Mouse (Mus musculus) 3T3-L1 (cell line): ENCODE data around the gene Synpo2.
"Not testable (repeated sequence)": the region's sequence is repeated elsewhere in the genome, so short reads cannot be mapped to it uniquely, and the experiment has no call there.

ENCODE experiments used
- DNase-seq: peaks from one replicate; pipeline ENCODE4 v3.0.0-alpha.2; 2015; ENCODE audit warnings: low read depth, low spot score

The Synpo2 gene

DNA sequence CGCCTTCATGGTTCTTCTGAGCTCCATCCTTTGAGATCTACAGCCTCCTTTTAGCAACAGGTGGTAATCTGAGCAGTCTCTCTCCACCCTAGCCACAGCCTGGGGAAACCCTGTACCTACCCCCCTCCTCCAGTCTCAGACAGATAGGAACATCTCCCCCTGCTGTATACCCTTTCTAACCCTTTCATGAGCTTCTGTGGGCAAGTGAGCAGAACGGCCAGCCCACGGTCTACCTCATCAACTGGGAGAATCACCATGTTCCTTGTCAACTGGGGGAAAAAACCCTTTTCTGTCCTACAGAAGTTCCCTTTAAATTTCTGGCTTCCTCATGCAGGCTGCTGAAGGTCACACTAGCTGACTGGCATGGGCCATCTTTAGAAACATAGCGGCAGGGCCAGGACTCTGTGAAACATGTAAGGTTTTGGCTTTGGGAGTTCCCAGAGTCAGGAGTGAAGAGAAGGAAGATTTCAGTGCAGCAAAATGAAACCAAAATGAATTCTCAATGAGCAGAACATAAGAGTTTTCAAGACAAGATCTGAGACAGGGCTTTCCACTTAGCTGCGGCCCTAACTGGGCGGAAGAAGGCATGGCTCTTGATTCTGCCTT, 104.7 kb downstream of the Synpo2 start:
- no peak for DNase-seq

DNA sequence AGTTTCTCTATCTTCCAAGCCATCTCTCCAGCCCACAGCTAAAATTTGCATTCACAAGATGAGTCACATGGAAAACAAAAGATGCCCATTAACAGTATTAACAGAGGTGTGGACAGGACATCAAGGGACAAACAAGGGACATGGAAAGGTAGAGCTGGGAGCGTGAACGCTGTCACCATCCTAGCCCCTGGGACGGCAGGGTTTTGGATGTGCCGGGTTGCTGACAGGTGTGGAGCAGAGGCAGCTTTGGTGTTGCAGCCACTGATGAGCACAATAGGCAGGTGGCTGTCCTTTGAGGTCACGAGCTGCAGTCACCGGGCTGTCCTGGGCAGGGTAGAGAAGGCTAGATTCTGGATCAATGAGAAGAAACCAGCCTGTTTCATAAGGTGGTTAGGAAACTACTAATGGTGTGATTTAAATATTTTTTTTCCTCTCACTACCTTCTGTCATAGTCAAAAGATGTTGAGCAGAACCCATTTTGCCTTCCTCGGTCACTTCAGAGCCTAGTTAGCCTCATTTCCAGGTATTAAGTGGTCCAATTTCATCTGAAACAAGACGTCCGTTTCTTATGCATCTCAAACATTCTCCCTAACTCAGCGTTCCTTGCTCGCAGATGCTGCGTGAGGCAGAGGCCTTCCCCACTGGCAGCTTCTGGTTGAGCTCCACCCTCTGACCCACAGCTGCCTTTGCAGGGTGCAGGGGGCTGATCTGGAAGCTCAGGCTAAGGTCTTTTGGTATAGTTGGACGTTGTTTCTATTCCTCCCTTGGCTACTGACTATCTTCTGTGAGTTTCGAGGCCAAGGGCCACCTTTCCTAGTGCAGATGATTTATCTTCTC, 105.4 kb downstream of the Synpo2 start:
- no peak for DNase-seq

DNA sequence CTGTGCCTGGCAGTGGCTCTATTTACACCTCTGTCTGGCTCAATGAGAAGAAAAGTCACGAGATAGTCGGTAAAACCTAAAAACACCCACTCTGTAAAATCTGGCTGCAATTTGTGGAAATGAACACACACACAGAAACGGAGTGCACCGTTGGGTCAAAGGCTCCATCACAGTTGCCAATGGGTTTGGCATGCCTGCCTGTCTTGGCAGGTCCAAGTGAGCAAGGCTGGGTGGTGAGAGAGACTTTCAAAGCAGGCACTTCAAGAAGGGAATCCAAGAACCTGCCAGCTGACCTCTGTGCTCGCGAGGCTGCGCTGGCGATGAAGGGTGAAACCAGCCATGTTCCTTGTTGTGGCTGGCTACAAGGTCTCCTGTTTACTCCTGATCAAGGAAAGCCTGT, 107.2 kb downstream of the Synpo2 start:
- DNase-seq: no peak

DNA sequence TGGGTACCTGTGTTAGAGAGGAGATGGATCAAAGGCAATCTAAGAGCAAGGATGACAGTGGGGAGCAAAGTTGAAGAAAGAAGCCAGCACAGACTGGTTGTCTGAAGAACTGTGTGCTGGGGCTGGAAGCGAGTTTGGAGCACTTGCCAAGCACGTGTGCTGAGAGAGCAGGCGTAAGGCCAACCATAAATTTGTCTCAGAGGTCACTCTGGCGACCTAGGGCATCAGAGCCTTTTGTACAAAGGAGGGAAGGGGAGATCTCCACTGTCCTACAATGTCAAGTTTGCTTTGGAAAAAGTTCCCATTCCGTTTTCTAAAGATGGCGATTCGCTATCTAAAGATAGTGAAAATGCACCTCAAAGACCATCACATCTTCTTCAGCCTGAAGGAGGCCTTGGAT, 107.9 kb downstream of the Synpo2 start:
- no peak for DNase-seq

DNA sequence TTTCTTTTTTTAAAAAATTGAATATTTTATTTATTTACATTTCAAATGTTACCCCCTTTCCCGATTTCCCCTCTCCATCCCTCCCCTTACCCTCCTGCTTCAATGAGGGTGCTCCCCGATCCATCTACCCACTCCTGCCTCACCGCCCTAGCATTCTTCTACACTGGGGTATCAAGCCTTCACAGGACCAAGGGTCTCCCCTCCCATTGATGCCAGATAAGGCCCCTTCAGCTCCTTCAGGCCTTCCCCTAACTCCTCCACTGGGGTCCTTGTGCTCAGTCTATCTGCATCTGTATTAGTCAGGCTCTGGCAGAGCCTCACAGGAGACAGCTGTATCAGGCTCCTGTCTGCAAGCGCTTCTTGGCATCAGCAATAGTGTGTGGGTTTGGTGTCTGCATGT, 109.2 kb downstream of the Synpo2 start:
- not testable (repeated sequence) for DNase-seq

DNA sequence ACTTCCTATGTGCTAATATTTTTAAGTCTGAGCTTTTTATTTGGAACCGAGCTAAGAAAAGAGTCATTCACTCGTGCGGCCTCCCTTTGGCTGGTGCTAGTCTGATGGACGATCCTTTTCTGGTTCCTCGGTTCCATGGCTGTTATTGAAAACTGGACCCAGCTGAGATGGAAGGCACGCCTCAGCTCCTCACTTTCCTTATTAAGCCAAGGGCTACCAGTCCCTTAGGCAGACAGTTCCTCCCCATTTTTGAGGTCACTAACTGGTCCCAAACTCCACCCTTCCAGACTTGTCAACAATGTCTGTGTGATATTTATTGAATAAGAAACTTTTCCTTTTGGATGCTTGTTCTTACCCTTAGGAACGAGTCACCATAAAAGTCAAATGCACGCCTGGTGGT, 112.1 kb downstream of the Synpo2 start:
- DNase-seq: peak; percentile 61

DNA sequence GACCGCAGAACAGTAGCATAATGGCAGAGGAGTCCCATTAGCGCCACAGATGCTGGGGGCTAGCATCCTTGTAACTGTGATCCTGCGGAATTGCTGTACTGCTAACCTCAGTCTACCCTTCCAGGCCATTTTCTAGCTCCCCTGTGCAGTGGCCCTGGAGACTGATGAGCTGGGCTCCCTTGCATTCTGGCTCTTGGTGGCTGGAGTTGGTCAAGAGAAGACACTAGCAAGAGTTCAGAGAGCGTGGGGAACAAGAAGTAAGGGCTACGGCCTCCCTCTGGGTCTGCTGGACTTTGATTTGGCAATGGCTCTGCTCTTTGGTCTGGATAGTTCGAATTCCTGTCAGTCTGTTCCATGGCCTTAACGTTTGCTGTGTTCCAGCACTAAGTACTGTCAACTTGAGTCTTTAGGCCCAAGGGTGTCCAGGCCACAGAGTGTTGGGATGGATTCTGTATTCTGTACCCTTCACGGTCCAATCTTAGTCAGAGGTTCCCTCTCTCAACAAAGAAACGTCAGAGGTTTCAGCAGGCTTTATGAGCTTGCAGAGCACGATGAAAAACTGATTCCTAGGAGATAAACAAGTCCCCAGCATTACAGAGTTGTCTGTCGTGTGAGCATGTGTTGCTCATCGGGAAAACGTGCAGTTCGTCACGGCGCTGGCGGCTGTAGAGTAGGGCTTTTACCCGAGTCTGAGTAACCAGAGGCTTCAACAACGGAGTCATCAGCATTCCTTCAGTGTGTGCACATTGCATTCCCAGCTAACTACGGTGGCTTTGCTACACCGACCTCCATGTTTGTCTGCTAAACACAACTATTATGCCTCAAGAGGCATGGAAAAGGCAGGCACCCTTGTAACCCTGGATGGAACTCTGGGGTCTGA, 113.6 kb downstream of the Synpo2 start:
- DNase-seq: peak; percentile 85

DNA sequence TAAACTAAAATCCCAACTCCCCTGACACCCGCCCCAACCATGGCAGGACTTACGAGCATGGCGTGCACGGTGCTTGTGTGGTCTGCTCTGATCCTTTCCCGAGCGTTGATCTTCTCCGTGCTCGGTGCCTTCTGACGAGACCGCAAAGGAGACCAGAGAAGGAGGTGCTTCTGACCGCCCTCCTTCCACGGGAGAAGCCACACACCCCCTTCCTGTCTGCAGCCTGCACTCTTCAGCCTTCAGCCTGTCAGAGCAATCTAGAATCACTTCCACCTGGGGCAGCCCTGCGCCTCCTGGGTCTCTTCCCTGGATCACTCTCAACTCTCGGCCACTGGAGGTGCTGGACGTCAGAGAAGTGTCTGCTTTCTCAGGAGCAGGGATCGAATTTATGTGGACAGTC, 119.0 kb downstream of the Synpo2 start:
- DNase-seq: no peak

DNA sequence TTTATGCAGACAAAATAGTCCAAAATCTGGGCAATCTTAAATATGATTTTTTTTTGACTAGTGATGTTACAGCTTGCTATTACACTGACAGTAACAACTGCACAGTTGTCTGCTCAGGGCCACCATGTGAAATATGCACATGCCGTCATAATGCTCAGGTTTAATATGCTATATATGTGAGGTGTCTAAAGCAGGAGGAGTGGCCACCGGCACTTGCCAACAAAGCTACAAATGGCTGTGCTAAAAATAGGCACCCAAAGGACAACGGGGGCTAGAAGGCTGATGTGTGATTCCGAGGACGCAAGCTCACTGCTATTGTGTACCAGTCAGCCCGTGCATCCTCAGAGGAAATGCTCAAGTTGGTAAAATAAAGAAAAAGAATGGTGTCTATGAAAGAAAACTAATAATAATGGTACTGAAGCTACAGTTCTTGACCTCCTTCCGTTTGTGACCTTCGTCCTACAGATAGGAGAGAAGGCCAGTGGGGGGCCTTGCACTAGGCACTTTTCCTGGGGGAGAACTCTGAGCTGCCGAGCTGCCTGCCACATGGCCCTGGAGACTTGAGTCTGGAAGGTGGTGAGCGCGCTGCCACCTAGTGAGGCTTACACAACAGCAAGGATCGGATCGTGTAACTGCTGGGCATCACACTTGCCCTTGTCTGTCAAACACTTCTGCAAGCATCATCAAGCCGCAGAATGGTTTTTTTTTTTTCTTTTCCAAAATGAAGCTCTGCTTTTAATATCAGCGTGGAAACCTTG, 120.0 kb downstream of the Synpo2 start:
- peak; percentile 50 for DNase-seq

DNA sequence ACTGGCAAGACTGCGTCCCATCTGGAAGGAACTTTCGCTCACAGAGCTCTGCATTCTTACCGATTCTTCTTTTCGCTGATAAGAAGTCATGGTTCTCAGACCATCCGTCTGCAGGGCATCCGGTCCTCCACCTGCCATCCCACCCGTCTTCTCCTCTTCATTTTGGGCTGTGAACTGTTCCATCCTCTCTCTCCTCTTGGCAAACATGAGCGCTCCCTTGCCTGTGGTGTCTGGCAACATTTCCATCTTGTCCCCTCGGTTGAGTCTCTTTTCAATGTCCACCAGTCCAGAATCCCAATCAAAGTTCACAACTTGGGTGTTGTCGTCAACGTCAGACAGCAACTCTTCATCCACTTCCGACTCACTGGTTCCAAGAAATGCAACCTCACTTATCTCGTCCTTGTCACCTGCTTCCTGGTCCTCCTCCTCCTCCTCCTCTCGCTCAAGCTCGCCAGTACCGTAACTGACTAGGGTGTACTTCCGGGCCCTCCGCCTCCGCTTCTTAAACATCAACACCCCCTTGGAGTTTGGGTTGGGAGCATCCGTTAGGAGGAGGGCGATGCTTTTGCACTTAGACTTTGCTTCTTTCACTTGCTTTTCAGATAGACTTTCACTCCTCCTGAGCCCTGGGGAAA, 121.8 kb downstream of the Synpo2 start:
- no peak for DNase-seq

DNA sequence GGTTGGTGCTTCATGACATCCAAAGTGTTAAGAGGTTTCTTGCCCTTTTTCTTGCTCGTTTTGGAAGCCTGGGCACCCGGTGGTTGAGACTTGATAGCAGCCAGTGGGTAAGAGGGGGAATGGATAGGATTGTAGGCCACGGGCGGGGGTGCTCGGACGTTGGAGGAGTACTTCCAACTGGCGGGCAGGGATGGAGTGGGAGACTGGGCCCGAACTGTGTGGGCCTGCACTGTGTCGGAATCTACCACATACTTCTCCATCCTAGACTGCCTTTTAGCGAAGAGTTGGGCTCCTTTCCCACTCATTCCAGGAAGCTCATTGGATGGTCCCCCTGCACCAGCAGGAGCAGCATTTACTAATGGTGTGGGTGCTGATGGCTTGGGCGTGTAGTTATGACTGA, 123.2 kb downstream of the Synpo2 start:
- DNase-seq: no peak

DNA sequence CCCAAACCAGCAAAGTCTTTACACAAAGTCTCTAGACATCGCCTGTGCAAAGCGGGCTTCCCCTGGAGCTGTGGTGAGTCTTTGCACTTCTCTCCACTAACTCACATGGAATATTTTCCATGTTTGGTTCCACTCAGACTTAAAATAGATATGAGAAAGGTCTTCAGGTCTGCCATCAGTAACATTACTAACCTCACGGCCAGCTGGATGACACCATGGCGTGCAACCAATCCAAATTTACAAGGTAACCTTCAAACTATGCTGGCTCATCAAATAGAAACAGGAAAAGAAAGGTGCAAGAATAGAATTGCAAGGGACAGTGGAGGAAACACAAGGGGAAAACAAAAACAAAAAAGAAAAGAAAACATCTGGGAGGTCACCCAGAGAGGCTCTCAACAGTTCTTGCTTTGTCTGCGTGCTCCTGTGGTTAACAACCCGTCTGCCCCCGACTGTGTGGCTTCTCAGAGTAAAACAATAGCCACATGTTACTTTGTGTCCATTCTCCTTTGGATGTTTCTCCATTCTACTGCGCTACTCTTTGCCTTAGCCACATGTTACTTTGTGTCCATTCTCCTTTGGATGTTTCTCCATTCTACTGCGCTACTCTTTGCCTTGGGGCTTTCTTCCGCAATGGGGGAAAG, 124.8 kb downstream of the Synpo2 start:
- DNase-seq: no peak

DNA sequence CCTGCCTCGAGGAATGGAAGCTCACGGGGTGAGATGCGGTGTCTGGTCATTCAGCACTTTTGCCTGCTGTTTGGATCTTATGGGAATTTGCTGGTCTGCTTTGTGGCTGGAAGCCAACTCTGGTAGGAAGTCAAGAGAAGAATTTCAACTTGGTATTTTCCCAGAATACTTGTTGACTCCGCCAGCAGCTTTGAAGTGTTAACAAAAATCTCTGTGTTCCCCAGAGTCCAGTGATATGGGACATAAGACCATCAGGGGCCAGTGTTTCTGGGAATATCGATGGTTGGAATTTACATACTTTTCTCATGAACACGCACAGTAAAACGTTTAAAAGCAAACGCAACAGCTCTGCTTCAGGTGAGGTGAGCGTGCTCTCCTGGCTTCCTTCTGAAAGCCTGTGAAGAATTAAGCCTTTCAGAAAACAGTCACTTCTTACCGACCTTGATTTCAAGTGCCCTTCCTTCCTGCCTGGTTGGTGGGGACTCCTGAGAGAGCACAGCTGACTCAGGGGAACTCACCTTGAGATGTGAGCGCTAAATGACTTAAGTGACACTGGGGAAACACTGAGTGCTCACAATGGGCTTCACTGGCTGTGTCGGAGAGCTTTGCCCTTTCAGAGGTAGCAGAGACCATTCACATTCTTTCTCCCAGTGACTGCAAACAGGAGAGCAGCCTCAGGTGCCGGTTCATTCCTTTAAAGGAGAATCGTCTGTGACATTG, 128.0 kb downstream of the Synpo2 start:
- DNase-seq: peak; percentile 14

DNA sequence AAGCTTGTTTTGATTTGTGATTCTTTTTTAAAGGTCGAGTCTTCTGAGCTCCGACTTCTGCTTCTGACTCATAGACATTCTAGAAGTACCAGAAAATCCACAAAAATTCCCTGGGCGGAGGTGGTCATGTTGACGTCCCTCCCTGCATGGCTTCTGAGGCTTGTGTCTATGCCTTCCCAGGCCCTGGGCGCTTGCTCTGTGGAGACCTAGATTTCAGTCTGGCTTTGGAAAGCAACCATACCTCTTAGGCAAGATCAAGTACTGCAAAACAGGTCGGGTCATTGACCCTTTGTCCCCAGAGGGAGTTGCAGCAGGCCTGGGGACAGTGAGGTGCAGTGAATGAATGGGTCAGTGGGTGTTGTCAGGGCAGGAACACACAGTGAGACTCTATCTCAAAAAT, 131.6 kb downstream of the Synpo2 start:
- peak; percentile 54 for DNase-seq

DNA sequence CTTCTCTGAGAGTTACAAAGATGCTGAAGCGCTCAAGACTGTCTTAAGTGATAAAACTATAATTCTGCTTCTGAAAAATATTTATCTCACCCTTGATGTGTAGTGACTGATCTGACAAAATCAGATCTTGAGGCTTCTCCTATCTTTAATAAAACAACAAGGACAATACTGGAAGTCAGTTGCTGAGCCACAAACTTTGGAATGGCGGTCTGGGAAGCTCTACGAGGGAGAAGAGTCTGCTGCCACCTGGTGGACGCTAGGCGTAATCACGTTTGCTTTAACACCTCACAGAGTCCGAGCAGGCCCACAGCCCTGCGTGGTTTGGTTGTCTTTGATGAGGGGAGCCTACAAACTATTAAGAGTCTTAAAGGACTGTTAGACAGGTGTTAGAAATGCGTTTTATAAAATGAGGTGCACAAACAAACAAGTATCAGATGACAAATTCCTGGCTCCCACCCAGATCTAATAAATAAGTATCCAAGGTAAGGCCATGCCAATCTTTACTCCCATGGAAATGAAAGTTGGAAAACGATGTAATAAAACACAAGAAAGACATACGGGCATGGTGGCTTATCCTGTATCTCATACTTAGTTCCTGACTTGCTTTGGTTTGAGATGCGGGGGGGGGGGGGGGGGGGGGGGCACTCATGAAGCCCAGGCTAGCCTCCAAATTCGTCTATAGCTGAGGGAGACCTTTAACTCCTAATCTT, 132.6 kb downstream of the Synpo2 start:
- DNase-seq: peak; percentile 94

DNA sequence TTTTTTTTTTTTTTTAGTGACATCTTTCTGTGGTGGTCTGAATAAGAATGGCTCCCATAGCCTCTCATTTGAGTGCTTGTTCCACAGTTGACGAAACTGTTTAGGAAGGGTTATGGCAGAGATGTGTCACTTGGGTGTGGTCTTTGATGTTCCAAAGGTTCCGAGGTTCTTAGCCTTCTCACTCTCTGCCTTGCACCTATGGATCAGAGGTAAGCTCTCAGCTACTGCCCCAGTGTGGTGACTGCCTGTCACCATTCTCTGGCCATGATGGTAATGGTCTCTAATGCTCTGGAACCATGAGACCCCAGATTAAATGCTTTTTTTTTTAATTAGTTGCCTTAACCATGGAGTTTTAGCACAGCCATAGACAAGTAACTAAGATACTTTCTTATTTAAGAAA, 134.2 kb downstream of the Synpo2 start:
- DNase-seq: no peak

DNA sequence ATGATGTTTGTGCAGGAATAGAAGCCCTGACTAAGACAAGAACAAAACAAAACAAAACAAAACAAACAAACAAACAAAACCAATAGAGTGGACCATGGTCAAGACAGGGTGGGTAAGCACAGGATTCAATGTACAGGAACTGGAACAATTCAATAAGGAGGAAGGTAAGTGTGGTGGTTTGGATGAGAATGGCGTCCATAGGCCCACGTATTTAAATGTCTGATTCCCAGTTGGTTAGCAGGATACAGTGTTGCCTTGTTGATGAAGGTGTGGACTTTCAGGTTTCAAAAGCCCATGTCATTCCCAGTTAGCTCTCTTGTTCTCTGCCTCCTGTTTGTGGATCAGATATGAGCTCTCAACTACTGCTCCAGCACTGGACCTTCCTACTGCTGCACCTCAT, 140.8 kb downstream of the Synpo2 start:
- DNase-seq: no peak

DNA sequence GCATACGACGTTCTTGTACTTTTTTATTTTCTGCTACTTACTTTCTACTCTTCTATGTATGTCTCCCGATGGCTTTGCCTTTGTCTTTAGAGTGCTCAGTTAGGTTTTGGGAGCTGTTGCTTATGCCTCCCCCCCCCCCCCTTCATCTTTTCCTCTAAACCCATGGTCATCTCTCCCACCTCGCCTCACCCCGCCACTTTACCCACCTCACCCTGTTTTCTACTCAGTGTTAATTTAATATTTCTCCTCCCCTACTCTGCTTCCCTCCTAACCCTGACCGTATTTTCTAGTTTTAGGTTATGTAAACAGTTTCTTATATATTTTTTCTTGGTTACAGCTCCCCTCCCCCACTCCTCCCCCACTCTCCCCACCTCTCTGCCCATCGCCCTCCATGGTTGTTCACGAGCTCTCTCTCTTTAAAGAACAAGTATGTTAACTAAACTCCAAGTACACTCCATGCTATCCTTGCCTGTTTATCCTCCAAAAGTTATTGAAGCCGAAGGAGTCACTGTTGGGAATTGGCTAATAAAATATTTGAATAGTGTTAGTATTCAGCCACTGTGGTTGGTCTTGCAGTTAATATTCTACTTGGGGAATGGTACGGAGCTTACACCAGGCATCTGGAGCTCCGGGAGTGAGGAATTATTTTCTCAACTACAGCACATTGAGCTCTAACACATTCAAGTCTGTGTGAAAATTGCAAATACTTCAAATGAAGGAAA, 142.1 kb downstream of the Synpo2 start:
- DNase-seq: no peak
